Mouse (Mus musculus): ENCODE measurements around the gene Elmo3. TPM values are rescaled to one million over a fixed set of nuclear protein-coding genes. Genes with fewer than 3 reads are reported as not detected.
"Not testable (repeated sequence)": the region's sequence is repeated elsewhere in the genome, so short reads cannot be mapped to it uniquely, and the experiment has no call there.

Gene Elmo3
- total RNA-seq, 1 experiment from 2014 or later: 4.6 TPM

DNA sequence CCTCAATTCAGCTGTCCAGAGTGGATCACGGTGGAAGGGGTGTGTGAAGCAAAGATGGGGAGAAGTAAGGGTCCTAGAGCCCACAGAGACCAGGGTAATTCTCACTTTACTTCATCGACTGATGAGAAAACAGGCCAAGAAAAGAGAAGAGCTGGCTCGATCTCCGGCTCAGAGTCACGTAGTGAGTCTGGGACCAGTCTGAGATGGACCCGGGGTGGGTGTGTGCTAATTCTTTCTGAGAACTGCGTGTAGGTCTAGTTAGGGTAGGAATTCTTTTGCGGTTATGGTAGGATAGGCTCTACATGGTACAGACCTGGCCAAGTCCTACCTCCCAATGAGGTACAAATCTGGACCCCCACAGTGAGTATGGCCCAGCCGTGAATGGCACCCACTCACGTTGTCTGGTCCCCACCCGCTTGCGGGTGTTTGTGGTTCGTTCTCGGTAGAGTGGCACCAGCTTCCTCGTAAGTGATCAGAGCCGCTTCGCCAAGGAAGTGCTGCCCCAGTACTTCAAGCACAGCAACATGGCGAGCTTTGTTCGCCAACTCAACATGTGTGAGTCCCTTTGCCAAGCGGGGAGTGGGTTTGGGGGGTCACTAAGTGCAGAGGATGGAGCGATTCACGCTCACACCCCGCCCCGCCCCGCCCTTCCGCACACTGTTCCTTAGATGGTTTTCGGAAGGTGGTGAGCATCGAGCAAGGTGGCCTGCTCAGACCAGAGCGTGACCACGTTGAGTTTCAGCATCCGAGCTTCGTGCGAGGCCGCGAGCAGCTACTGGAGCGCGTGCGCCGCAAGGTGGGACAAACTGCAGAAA, 35.1 kb upstream of the Elmo3 start:
- ATAC-seq (replicated peaks in 1 of 2; ENCODE audit: insufficient read depth in 1 of 2, low FRiP score in 2 of 2, low TSS enrichment in 1 of 2, low read depth in 1 of 2, poor library complexity in 2 of 2, severe bottlenecking in 2 of 2): no peak

DNA sequence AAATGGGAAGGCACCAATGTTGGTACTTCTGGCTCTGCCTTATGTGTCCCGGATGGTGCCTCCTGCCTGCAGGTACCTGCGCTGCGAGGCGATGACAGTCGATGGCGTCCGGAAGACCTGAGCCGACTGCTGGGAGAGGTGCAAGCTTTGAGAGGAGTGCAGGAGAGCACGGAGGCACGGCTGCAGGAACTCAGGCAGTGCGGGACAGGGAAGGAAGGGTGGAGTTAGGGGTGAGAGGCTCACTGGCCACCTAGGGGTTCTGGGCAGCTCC, 34.5 kb upstream of the Elmo3 start:
- no peak for ATAC-seq (replicated peaks in 1 of 2; ENCODE audit: insufficient read depth in 1 of 2, low FRiP score in 2 of 2, low TSS enrichment in 1 of 2, low read depth in 1 of 2, poor library complexity in 2 of 2, severe bottlenecking in 2 of 2)

DNA sequence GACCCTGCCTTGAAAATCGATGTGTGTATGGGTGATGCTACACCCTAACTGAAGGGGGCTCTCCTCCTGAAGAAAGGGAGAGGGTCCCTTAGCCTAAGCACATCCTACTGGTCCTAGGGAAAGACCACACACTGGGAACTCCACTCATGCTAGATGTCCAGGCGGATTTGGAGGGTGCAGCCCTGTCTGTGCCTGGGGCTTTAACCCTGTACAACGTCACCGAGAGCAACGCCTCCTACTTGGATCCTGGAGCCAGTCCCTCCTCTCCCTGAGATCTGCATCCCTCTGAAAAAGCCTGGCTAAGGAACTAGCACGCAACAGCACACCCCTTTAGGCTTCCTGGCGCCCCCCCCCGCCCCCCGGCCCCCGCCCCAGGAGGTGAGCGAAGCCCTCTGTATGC, 30.0 kb upstream of the Elmo3 start:
- ATAC-seq (replicated peaks in 1 of 2; ENCODE audit: insufficient read depth in 1 of 2, low FRiP score in 2 of 2, low TSS enrichment in 1 of 2, low read depth in 1 of 2, poor library complexity in 2 of 2, severe bottlenecking in 2 of 2): no peak

DNA sequence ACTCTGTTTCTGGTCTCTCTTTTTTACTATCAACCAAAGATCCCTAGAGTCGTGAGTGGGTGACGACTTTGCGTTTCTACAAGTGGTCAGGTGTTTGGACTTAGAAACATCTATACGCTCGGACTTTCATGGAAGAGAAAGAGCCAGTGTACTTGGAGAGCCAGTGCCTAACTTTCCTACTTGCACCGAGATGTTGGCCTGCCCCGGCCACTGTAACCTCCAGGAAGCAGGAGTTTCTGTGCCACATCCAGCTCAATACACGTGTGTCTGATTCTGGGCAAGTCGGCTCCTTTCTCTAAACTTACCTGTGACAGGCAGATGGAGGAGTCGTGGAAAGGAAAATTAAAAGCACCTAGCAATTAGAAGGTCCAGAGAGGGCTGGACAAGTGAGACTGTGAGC, 29.6 kb upstream of the Elmo3 start, which contains the start of gene Nol3:
Nol3 (plus strand) TSS at position 301 of the 400 bp plus-strand sequence.
- no peak for ATAC-seq (replicated peaks in 1 of 2; ENCODE audit: insufficient read depth in 1 of 2, low FRiP score in 2 of 2, low TSS enrichment in 1 of 2, low read depth in 1 of 2, poor library complexity in 2 of 2, severe bottlenecking in 2 of 2)

DNA sequence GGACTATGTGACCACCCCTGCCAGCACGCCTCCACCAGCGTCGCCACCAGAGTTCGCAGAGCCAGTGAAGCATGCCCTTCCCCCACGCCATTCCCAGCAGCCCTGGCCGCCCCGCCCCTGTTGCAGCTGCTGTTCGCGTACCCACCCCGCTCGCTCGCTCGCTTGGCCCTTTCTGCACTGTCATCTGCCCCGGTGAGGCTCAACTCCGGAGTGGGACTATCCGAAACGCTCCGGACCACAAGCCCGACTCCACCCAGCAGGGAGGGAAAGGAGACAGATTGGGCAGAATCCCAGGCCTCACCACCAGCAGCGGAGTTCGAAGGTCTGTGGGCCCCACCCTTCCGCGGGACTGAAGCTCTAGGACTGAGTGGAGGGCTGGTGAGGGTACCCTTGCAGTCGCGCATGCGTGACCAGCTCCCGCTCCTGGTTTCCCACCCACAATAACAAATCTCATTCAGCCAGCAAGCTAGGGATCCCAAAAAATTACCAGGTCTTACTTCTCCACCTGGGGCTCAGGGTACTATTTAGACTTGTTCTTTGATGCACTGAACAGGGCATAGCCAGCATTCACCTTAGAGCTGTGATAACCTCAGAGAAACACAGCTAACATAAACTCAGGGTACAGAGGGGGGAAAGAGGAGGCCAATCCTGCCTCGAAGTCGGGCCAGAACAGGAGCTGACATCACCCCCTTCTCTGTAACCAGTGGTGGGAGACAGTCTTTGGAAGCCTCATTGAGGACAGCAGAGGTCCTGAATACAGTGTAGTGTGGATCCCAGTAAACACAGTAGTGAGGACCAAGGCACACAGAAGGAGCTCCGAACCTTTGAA, 28.9 kb upstream of the Elmo3 start:
- peak; percentile 54 to 65 for ATAC-seq (replicated peaks in 1 of 2; ENCODE audit: insufficient read depth in 1 of 2, low FRiP score in 2 of 2, low TSS enrichment in 1 of 2, low read depth in 1 of 2, poor library complexity in 2 of 2, severe bottlenecking in 2 of 2)

DNA sequence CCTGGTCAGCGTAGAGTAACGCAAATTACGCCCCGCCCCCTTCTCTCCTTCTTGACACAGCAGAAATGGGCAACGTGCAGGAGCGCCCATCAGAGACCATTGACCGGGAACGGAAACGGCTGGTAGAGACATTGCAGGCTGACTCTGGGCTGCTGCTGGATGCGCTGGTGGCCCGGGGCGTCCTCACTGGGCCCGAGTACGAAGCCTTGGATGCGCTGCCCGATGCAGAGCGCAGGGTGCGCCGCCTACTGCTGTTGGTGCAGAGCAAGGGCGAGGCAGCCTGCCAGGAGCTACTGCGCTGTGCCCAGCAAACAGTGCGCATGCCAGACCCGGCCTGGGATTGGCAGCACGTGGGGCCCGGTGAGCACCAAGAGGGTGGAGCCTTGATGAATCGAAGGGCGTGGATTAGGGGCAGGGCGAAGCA, 26.5 kb upstream of the Elmo3 start:
- peak; percentile 51 to 76 for ATAC-seq (replicated peaks in 1 of 2; ENCODE audit: insufficient read depth in 1 of 2, low FRiP score in 2 of 2, low TSS enrichment in 1 of 2, low read depth in 1 of 2, poor library complexity in 2 of 2, severe bottlenecking in 2 of 2)

DNA sequence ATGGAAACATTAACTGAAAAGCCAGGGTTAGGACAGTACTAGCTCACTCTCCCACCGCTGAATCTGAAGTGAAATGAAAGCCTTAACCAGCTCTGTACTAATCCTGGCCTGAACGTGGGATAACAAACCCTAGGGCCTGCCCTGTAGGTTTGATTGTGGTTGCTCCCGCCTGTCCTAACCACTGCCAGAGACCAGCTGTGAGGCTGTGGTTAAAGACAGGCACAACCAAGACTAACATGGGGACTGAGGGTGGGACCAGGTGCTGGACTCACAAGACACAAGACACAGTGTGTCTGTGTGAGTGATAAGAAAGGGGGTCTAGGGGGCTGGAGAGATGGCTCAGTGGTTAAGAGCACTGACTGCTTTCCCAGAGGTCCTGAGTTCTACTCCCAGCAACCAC, 24.8 kb upstream of the Elmo3 start:
- ATAC-seq (replicated peaks in 1 of 2; ENCODE audit: insufficient read depth in 1 of 2, low FRiP score in 2 of 2, low TSS enrichment in 1 of 2, low read depth in 1 of 2, poor library complexity in 2 of 2, severe bottlenecking in 2 of 2): no peak

DNA sequence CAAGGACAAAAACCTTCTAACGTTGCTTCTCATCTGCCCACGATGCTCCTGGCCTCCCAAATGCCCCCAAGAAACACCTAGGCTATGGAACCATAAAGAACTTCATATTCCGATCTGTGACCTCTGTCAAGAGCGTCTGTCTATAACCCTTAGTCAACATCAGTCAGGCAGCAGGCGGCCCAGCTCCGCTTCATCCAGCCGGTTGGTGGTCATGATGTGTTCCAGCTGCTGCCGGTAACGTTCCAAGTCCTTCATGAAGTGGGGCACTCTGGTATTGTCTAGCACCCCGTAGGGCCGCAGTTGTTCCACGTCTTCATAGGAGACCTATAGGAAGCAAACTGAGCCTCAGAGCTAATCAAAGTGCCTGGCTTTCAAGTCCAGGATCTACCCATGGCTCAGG, 23.6 kb upstream of the Elmo3 start:
- no peak for ATAC-seq (replicated peaks in 1 of 2; ENCODE audit: insufficient read depth in 1 of 2, low FRiP score in 2 of 2, low TSS enrichment in 1 of 2, low read depth in 1 of 2, poor library complexity in 2 of 2, severe bottlenecking in 2 of 2)

DNA sequence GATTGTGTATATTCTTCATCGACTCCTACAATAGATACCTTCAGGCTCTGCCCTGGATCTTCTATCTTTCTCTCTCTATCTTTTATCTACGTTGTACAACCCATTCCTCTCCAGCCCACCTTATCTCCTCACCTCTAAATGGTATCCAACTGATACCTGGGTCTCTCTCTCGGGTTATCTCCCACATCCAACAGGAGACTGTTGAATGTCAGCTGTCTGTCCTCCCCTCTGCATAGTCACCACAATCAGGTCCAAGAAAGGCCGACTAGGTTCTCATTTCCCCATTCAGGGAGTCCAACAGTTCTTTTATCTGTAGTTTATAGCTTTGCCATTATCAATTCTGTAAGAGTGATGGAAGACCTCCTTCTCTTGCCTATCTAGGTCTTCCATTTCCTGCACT, 23.2 kb upstream of the Elmo3 start:
- ATAC-seq (replicated peaks in 1 of 2; ENCODE audit: insufficient read depth in 1 of 2, low FRiP score in 2 of 2, low TSS enrichment in 1 of 2, low read depth in 1 of 2, poor library complexity in 2 of 2, severe bottlenecking in 2 of 2): no peak

DNA sequence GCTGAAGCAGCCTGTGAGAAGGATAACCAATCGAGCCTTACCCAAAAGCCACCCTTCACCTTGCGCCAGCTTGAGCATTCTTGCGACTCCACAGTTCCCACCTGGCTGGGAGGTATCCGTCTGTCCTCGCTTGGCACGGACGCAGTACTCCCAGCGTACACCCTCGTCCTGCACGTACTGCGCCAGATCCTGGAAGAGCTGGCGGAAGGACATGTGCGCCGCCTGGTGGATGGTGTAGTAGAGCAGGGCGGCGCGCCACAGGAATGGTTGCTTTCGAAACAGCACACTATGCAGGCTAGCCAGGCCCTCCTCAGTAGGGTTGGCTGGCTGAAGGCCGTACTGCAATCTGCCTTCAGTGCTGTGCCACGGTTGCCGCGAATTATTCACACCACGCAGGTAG, 22.3 kb upstream of the Elmo3 start:
- peak; percentile 43 to 59; a peak in 3 of 4 replicates for ATAC-seq (replicated peaks in 1 of 2; ENCODE audit: insufficient read depth in 1 of 2, low FRiP score in 2 of 2, low TSS enrichment in 1 of 2, low read depth in 1 of 2, poor library complexity in 2 of 2, severe bottlenecking in 2 of 2)

DNA sequence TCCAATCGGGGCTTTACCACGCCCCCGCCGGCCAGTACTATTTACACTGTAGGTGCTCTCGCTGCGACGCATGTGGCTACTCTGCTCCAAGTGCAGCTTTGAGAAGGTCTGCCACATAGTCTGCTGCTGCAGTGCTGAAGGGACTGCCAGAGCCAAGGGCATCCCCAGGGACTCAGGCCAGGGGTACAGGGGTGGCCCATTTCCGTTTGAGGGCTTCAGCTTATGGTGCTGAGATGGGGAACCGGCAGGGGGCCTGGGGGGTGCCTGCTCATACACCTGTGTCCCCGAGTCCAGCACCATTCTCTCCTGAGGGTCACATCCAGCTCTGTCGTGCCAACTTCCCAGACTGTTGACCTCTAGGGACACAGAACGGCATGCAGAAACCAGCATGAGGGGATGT, 19.9 kb upstream of the Elmo3 start:
- no peak for ATAC-seq (replicated peaks in 1 of 2; ENCODE audit: insufficient read depth in 1 of 2, low FRiP score in 2 of 2, low TSS enrichment in 1 of 2, low read depth in 1 of 2, poor library complexity in 2 of 2, severe bottlenecking in 2 of 2)

DNA sequence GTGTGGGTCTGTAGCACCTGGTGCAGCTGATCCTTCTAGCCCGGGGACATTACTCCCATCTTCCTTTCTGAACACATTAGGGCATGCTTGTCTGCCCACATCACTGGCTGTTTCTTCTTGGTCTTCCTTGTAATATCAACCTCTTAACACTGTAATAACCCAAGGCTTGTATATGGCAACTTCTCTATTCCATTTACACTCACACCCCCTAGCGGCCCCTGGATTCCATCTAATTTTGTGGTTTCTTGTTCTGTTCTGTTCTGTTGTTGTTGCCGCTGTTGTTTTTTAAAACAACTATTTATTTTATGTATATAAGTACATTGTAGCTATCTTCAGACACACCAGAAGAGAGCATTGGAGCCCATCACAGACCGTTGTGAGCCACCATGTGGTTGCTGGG, 18.5 kb upstream of the Elmo3 start:
- no peak for ATAC-seq (replicated peaks in 1 of 2; ENCODE audit: insufficient read depth in 1 of 2, low FRiP score in 2 of 2, low TSS enrichment in 1 of 2, low read depth in 1 of 2, poor library complexity in 2 of 2, severe bottlenecking in 2 of 2)

DNA sequence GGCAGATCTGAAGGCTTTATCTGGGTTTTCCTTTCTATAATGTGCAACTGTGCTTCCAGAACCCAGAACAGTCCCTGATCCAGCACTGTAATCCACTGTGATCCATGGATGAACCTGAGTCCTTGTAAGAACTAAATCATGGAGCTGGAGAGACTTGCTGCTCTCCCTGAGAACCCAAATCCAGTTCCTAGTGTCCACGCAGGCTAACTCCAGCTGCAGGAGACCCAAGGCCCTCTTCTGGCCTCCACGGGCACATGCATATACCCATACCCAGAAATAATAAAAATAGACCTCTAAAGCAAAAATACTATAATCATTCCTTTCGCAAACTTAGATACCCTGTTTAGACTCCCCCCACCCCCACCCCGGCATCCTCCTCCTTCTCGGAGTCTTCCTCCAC, 17.2 kb upstream of the Elmo3 start:
- no peak for ATAC-seq (replicated peaks in 1 of 2; ENCODE audit: insufficient read depth in 1 of 2, low FRiP score in 2 of 2, low TSS enrichment in 1 of 2, low read depth in 1 of 2, poor library complexity in 2 of 2, severe bottlenecking in 2 of 2)

DNA sequence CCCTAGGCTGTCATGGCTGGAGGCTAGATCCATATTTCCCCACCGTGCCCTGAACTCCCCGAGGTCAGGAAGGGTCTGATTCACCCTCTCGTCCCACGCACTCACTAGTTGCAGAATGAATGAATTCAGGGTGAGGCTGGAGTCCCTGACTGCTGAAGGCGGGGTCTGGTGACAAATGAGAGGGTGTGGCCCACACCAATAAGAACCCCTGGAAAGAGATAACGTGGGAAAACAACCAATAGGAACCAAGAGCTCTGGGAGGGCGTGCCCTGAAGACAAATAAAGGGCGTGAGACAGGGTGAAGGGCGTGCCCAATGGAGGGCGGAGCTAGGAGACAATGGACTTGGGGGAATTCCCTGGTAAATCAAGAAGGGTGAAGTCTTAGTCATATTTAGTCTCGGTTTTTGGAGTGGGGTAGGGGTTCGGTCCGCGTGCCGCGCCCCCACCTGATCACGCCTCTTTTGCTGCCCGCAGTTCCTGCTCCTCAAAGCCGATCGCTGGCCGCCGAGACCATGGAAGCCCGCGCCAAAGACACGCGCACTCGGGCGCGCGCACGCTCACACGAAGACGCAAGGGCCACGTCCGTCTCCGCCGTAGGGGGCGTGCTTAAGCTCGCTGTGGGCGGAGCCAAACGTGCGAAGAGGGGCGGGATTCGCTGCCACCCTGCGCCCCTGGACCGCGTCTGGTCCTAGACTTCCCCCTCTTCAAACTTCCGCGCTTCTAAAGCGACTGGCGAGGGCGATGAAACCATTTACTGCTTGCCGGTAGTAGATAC, 16.3 kb upstream of the Elmo3 start:
- ATAC-seq (replicated peaks in 1 of 2; ENCODE audit: insufficient read depth in 1 of 2, low FRiP score in 2 of 2, low TSS enrichment in 1 of 2, low read depth in 1 of 2, poor library complexity in 2 of 2, severe bottlenecking in 2 of 2): peak; percentile 79 to 90

DNA sequence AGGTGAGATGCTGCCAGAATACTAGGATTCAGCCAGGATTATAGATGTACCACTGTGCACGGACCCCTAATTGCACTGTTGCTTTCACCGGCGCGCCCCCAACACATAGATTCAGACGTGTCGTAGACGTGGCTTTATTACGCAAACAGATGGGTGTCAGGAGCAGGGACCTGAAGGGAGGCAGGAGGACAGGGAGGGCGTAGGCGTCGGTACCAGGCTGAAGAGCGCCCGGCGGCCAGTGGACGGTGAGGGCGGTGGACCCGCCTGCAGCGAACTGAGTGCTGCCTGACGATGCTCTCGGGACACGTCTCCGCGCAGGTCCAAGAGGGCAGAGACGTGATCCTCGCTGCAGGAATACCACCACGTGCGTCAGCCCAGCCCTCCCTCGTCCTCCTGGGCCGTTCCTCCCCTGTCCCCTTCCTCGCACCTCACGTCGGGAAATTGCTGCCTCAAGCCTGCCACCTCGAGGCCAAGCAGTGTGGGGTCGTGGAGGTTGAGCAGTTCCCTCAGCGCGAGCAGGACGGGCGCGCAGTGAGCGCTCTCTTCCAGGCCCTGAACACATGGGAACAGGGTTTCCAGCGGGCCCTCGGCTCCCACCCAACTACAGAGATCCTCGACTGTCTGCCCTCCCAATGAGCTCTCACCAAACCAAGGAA, 15.5 kb upstream of the Elmo3 start, which contains the start of gene 4931428F04Rik:
4931428F04Rik (minus strand) TSS at position 60 of the 656 bp plus-strand sequence.
- no peak for ATAC-seq (replicated peaks in 1 of 2; ENCODE audit: insufficient read depth in 1 of 2, low FRiP score in 2 of 2, low TSS enrichment in 1 of 2, low read depth in 1 of 2, poor library complexity in 2 of 2, severe bottlenecking in 2 of 2)

DNA sequence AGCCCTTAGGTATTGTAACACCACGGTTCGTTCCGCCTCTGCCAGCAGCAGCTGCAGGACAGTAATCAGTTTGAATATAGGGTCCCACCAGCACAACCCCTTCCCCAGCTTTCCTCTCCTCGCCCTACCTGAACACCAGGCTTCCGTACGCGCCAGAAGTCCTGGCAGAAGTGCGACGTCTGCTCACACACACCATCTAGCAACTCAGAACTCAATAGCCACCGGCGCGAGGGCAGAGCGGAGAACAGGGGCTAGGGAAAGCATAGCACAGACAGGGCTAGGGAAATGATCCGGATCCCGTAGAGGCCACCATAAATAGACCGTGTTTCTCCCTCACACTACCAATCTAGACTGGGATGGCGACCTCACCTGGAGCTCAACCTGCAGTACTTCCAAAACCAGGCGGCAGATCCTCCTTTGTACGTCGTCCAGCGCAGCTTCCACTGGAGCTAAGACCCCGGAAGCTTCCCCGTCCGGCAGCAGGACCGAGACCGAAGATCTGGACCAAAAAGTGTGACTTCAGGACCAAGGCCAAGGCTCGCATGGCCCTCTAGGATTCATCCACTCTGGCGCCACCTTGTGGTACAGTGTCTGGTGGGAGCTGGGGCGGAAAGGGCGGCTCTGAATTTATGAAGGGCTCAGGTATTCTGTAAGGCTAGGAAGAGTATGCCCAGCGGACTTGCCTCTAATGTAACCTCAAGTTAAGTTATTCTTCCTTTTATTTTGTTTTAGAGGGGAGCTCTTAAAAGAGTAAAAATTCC, 14.7 kb upstream of the Elmo3 start:
- ATAC-seq (replicated peaks in 1 of 2; ENCODE audit: insufficient read depth in 1 of 2, low FRiP score in 2 of 2, low TSS enrichment in 1 of 2, low read depth in 1 of 2, poor library complexity in 2 of 2, severe bottlenecking in 2 of 2): peak; percentile 35 to 49; a peak in 3 of 4 replicates

DNA sequence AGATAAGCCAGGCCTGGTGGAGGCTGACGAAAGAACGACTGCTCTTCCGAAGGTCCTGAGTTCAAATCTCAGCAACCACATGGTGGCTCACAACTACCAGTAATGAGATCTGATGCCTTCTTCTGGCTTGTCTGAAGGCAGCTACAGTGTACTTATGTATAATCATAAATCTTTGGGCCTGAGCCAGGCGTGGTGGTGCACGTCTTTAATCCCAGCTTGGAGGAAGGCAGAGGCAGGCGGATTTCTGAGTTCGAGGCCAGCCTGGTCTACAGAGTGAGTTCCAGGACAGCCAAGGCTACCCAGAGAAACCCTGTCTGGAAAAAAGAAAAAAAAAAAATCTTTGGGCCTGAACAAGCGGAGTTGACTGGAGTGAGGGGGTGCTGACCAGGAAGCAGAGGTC, 14.0 kb upstream of the Elmo3 start:
- not testable (repeated sequence) for ATAC-seq (replicated peaks in 1 of 2; ENCODE audit: insufficient read depth in 1 of 2, low FRiP score in 2 of 2, low TSS enrichment in 1 of 2, low read depth in 1 of 2, poor library complexity in 2 of 2, severe bottlenecking in 2 of 2)

All from hematopoietic stem cell, adult 5-6 weeks (primary cell).